Mouse (Mus musculus) limb, embryonic 14.5 days (tissue): ENCODE results near the gene I0C0044D17Rik. TPM values are rescaled to one million over a fixed set of nuclear protein-coding genes. Genes with fewer than 3 reads are reported as not detected.

Experiments
- ATAC-seq: fragments of 200-750 bp; cut with Nextera tagmentation; 2 replicates; pipeline ENCODE4 v1.8.0; 2017; ENCODE audit warnings: low read depth, moderate number of reproducible peaks, moderate TSS enrichment; ENCODE audit not compliant: low FRiP score
- DNase-seq: peaks from one replicate; pipeline ENCODE4 v3.0.0-alpha.2; 2015; ENCODE audit warnings: low spot score
- H3K27ac ChIP-seq: fragments of 300-500 bp; sonication (generic); replicated peaks from 2 replicates; pipeline ENCODE4 v1.5.1; 2014; ENCODE audit warnings: low read depth, mild to moderate bottlenecking, low read length, moderate library complexity, mixed read lengths
- H3K27me3 ChIP-seq: fragments of 300-500 bp; sonication (generic); 2 replicates; pipeline ENCODE4 v1.6.1; 2014; ENCODE audit warnings: low read length, mixed read lengths; ENCODE audit not compliant: control insufficient read depth, insufficient read depth
- H3K36me3 ChIP-seq: fragments of 300-500 bp; sonication (generic); 2 replicates; pipeline ENCODE4 v1.6.1; 2014; ENCODE audit warnings: mild to moderate bottlenecking, low read length, moderate library complexity, mixed read lengths; ENCODE audit not compliant: control insufficient read depth, insufficient read depth
- H3K4me1 ChIP-seq: fragments of 300-500 bp; sonication (generic); 2 replicates; pipeline ENCODE4 v1.6.1; 2014; ENCODE audit warnings: antibody characterized with exemption, low read length, mixed read lengths; ENCODE audit not compliant: control insufficient read depth, insufficient read depth
- H3K4me2 ChIP-seq: fragments of 300-500 bp; sonication (generic); replicated peaks from 2 replicates; pipeline ENCODE4 v1.6.1; 2014; ENCODE audit warnings: low read depth, mild to moderate bottlenecking, low read length, moderate library complexity; ENCODE audit not compliant: severe bottlenecking
- H3K4me3 ChIP-seq: fragments of 300-500 bp; sonication (generic); replicated peaks from 2 replicates; pipeline ENCODE4 v1.5.1; 2014; ENCODE audit warnings: low read length
- H3K9ac ChIP-seq: fragments of 300-500 bp; sonication (generic); 2 replicates; pipeline ENCODE4 v1.6.1; 2014; ENCODE audit warnings: mild to moderate bottlenecking, low read depth, low read length, moderate library complexity; ENCODE audit not compliant: severe bottlenecking
- H3K9me3 ChIP-seq: fragments of 300-500 bp; sonication (generic); 2 replicates; pipeline ENCODE4 v1.6.1; 2016; ENCODE audit warnings: low read length; ENCODE audit not compliant: control insufficient read depth
- POLR2A ChIP-seq: fragments of 200-500 bp; IDR thresholded peaks from 2 replicates; pipeline ENCODE4 v1.8.0; 2012; ENCODE audit warnings: inconsistent platforms, mild to moderate bottlenecking, moderate library complexity, borderline replicate concordance; ENCODE audit not compliant: insufficient read depth, insufficient read length; ENCODE audit errors: extremely low read depth
- WGBS: fragments of 180-500 bp; shearing (Covaris S2); extraction: QIAGEN DNeasy Blood & Tissue Kit; methylation state at CpG from one replicate; pipeline ENCODE4 v1.1.7; 2014; 5-methylcytosine and 5-hydroxymethylcytosine counted together
- polyA plus RNA-seq, 2 experiments: library from polyadenylated mRNA; depleted of rRNA in 1 of 2; stranded (reverse) in 1 of 2; unstranded in 1 of 2; fragments of >200 nt; fragmentation: Nextera tagmentation in 1 of 2; extraction: Ambion mirVana in 1 of 2; gene quantifications; 2 replicates each; pipeline versions ENCODE4 v1.2.1 to v1.2.3; 2012 to 2014

I0C0044D17Rik gene
- polyA plus RNA-seq, 2 experiments: not detected

- no peak for TF ChIP-seq POLR2A
- peaks cover 27% of the 10 kb centered on the region for H3K4me1 ChIP-seq
- H3K9ac ChIP-seq: peak overlapping the region; percentile 88
- WGBS: 2% methylated on average over 14 of the region's 14 CpGs
- H3K4me2 ChIP-seq: peak overlapping the region; percentile 91
- H3K27me3 ChIP-seq: no peaks in the 10 kb centered on the region
- DNase-seq (no peak), ATAC-seq (no peak; the same call in 1 of the 2 replicates)
- H3K9me3 ChIP-seq: no peaks in the 10 kb centered on the region
- peak overlapping the region; percentile 71 for H3K27ac ChIP-seq
- peak overlapping the region; percentile 78 for H3K4me3 ChIP-seq
- H3K36me3 ChIP-seq: no peaks in the 10 kb centered on the region
These were observed 6.8 kb downstream of the I0C0044D17Rik start for GRCm38 (mm10) chr4:98816807-98817183.

GRCm38 (mm10) chr4:98806306-98806705, 17.3 kb downstream of the I0C0044D17Rik start:
- H3K4me1 ChIP-seq: peaks cover 41% of the 10 kb centered on the region
- TF ChIP-seq POLR2A: no peak
- H3K27ac ChIP-seq: no peak overlapping the region
- no peak for ATAC-seq
- WGBS: 67% methylated on average over 9 of the region's 9 CpGs
- H3K4me3 ChIP-seq: no peak overlapping the region
- H3K9me3 ChIP-seq: no peaks in the 10 kb centered on the region
- H3K4me2 ChIP-seq: no peak overlapping the region
- no peaks in the 10 kb centered on the region for H3K27me3 ChIP-seq
- DNase-seq: no peak
- no peaks in the 10 kb centered on the region for H3K36me3 ChIP-seq
- no peak overlapping the region for H3K9ac ChIP-seq

GRCm38 (mm10) chr4:98805291-98806048, 18.2 kb downstream of the I0C0044D17Rik start:
- H3K36me3 ChIP-seq: no peaks in the 10 kb centered on the region
- H3K9ac ChIP-seq: no peak overlapping the region
- WGBS: 22% methylated on average over 12 of the region's 12 CpGs
- peak overlapping the region; percentile 3 for H3K27ac ChIP-seq
- peaks cover 43% of the 10 kb centered on the region for H3K4me1 ChIP-seq
- ATAC-seq (no peak), DNase-seq (no peak)
- no peak overlapping the region for H3K4me3 ChIP-seq
- no peaks in the 10 kb centered on the region for H3K9me3 ChIP-seq
- H3K27me3 ChIP-seq: no peaks in the 10 kb centered on the region
- H3K4me2 ChIP-seq: no peak overlapping the region
- no peak for TF ChIP-seq POLR2A

GRCm38 (mm10) chr4:98804476-98805134, 19.0 kb downstream of the I0C0044D17Rik start:
- Histone ChIP-seq H3K4me3 (no peak overlapping the region), H3K9ac (no peak overlapping the region), H3K27me3 (no peaks in the 10 kb centered on the region), H3K9me3 (no peaks in the 10 kb centered on the region), H3K36me3 (0 out of 2 replicates have a peak, but pooled peaks cover 4% of the 10 kb centered on the region), H3K27ac (peak overlapping the region; percentile 3), H3K4me1 (peaks cover 47% of the 10 kb centered on the region), H3K4me2 (no peak overlapping the region)
- no peak for TF ChIP-seq POLR2A
- ATAC-seq: no peak
- no peak for DNase-seq
- WGBS: 29% methylated on average over 7 of the region's 7 CpGs

GRCm38 (mm10) chr4:98801775-98802174, 21.9 kb downstream of the I0C0044D17Rik start:
- Histone ChIP-seq H3K4me1 (peaks cover 56% of the 10 kb centered on the region), H3K27ac (no peak overlapping the region), H3K9ac (no peak overlapping the region), H3K27me3 (no peaks in the 10 kb centered on the region), H3K4me2 (no peak overlapping the region), H3K4me3 (no peak overlapping the region), H3K36me3 (0 out of 2 replicates have a peak, but pooled peaks cover 4% of the 10 kb centered on the region), H3K9me3 (no peaks in the 10 kb centered on the region)
- TF ChIP-seq POLR2A: no peak
- ATAC-seq (no peak), DNase-seq (no peak)
- WGBS: 81% methylated on average over 11 of the region's 11 CpGs
